Mouse (Mus musculus) thymus, adult 2 months (tissue): Measurements from ENCODE around the gene Pole4. TPM values are rescaled to one million over a fixed set of nuclear protein-coding genes. Genes with fewer than 3 reads are reported as not detected.
"Not testable (repeated sequence)": the region's sequence is repeated elsewhere in the genome, so short reads cannot be mapped to it uniquely, and the experiment has no call there.

Experiments used
- DNase-seq: peaks from one replicate; pipeline ENCODE4 v3.0.0; 2021
- H3K27ac ChIP-seq: fragments of 200-500 bp; 2 replicates; pipeline ENCODE4 v1.5.1; 2012; ENCODE audit warnings: low read length, control low read depth; ENCODE audit not compliant: control insufficient read depth, insufficient read depth
- H3K27me3 ChIP-seq: fragments of 200-500 bp; 2 replicates; pipeline ENCODE4 v1.6.1; 2012; ENCODE audit warnings: mild to moderate bottlenecking, low read length, moderate library complexity, mixed read lengths; ENCODE audit not compliant: control insufficient read depth, insufficient read depth
- H3K36me3 ChIP-seq: fragments of 200-500 bp; 2 replicates; pipeline ENCODE4 v1.6.1; 2012; ENCODE audit warnings: mild to moderate bottlenecking, low read length, moderate library complexity; ENCODE audit not compliant: control insufficient read depth, insufficient read depth
- H3K4me1 ChIP-seq: fragments of 200-500 bp; replicated peaks from 2 replicates; pipeline ENCODE4 v1.6.1; 2012; ENCODE audit warnings: low read length; ENCODE audit not compliant: control insufficient read depth, insufficient read depth
- H3K4me3 ChIP-seq: fragments of 200-500 bp; 2 replicates; pipeline ENCODE4 v1.5.1; 2012; ENCODE audit warnings: mild to moderate bottlenecking, low read length, control low read depth, moderate library complexity; ENCODE audit not compliant: control insufficient read depth, insufficient read depth
- CTCF ChIP-seq: fragments of 200-500 bp; IDR thresholded peaks from 2 replicates; pipeline ENCODE4 v1.5.1; 2012; ENCODE audit warnings: mild to moderate bottlenecking, control low read depth, low read length, moderate library complexity, borderline replicate concordance; ENCODE audit not compliant: control insufficient read depth, poor library complexity, insufficient read depth; ENCODE audit errors: extremely low read depth
- POLR2A ChIP-seq: fragments of 200-500 bp; IDR thresholded peaks from 2 replicates; pipeline ENCODE4 v1.6.1; 2012; ENCODE audit warnings: mild to moderate bottlenecking, low read length, control low read depth, moderate library complexity; ENCODE audit not compliant: control insufficient read depth, poor library complexity, insufficient read depth; ENCODE audit errors: extremely low read depth
- WGBS: fragments of 180-500 bp; shearing (Covaris S2); methylation state at CpG from one replicate; pipeline ENCODE4 v1.1.7; 2018; 5-methylcytosine and 5-hydroxymethylcytosine counted together
- polyA plus RNA-seq: library from polyadenylated mRNA; depleted of rRNA; stranded (reverse); fragments of >200 nt; gene quantifications from 2 replicates; pipeline ENCODE4 v1.2.3, GENCODE M21; 2012

Pole4 gene
- polyA plus RNA-seq, 1 experiment, result 20.4 TPM

GRCm38 (mm10) chr6:82649096-82649495 lies 56.1 kb downstream of the Pole4 start:
- no peaks in the 10 kb centered on the region for H3K27me3 ChIP-seq
- DNase-seq, result no peak
- TF ChIP-seq CTCF (no peak), POLR2A (no peak)
- H3K4me3 ChIP-seq, result no peak overlapping the region
- H3K36me3 ChIP-seq, result no peaks in the 10 kb centered on the region
- H3K27ac ChIP-seq, result no peak overlapping the region
- WGBS, result 97% methylated on average over 2 of the region's 2 CpGs
- H3K4me1 ChIP-seq, result peaks cover 2% of the 10 kb centered on the region; the same call in 1 of the 2 replicates

DNA sequence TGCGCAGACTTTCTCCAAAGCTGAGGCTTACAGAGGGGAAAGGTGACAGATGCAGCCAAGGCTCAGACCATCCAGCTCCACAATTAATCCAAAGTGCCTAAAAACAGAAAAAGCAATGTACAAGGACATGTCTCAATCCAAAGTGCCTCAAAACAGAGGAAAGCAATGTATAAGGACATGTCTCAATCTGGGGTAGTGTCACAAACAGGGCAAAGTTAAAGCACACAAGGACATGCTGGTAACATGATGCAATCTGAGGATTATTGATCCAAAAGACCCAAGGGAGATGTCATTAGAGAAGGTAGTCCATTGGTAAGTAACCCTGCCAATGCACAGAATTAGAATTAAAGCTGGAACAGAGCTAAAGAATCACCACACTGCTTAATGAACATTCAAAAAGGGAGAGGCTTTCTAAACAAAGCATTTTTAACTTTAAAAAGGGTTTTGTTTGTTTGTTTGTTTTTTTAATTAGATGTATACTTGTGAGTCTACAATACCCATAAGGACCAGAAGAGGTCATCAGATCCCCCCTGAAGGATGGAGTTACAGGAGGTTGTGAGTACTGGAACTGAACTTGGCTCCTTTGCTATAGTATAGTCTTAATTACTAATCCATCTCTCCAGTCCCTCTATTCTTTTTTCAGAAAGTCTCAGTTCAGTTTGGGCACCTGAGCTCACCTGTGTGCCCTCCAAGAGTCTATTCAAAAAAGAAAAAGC lies 57.1 kb downstream of the Pole4 start:
- Histone ChIP-seq H3K4me3 (no peak overlapping the region), H3K27ac (no peak overlapping the region), H3K27me3 (no peaks in the 10 kb centered on the region), H3K4me1 (peaks cover 2% of the 10 kb centered on the region; the same call in 1 of the 2 replicates), H3K36me3 (no peaks in the 10 kb centered on the region)
- 100% methylated on average over 1 of the region's 1 CpGs for WGBS
- no peak for DNase-seq
- no peak for TF ChIP-seq CTCF
- no peak for TF ChIP-seq POLR2A

DNA sequence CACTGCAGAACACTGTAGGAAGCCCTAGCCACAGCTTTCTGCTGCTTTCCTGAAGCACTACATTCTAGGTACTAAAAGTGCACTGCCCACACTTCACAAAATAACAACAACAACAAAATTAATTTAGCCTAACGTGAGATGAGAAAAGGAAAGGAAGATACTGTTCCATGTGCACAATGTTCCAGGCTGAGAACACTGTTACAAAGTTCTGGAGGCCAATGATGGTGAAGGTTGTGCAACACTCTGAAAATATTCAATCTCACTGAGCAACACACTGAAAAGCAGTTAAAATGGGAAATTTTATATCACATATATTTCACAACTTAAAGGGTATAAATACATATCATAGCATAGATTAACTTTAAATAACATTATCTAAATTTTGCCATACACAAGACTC lies 58.2 kb downstream of the Pole4 start:
- no peak for DNase-seq
- WGBS, result 100% methylated on average over 1 of the region's 1 CpGs
- Histone ChIP-seq H3K4me1 (peaks cover 2% of the 10 kb centered on the region; the same call in 1 of the 2 replicates), H3K27ac (no peak overlapping the region), H3K4me3 (no peak overlapping the region), H3K36me3 (no peaks in the 10 kb centered on the region), H3K27me3 (no peaks in the 10 kb centered on the region)
- TF ChIP-seq POLR2A (no peak), CTCF (no peak)

DNA sequence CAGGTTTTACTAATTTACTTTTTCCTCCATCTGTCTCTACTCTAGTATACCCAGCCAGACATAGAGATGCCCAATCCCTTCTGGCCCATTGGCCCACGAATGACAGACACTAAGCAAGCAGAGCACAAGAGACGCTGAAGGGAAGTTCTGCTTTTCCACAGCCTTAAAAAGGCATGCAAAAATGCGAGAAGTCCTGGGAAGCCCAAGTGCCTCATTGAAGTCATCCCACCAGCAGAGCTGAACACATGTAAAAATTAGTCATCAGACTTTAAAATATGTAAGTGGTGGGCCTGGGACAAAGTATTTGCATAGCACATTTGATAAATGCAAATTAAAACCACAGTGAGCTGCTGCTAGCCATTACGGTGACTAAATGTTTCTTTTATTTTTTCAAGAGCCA lies 65.1 kb downstream of the Pole4 start:
- H3K36me3 ChIP-seq, result no peaks in the 10 kb centered on the region
- no peak overlapping the region for H3K27ac ChIP-seq
- DNase-seq, result no peak
- TF ChIP-seq POLR2A (no peak), CTCF (no peak)
- no peak overlapping the region for H3K4me3 ChIP-seq
- no peaks in the 10 kb centered on the region for H3K27me3 ChIP-seq
- 87% methylated on average over 4 of the region's 4 CpGs for WGBS
- H3K4me1 ChIP-seq, result no peaks in the 10 kb centered on the region

DNA sequence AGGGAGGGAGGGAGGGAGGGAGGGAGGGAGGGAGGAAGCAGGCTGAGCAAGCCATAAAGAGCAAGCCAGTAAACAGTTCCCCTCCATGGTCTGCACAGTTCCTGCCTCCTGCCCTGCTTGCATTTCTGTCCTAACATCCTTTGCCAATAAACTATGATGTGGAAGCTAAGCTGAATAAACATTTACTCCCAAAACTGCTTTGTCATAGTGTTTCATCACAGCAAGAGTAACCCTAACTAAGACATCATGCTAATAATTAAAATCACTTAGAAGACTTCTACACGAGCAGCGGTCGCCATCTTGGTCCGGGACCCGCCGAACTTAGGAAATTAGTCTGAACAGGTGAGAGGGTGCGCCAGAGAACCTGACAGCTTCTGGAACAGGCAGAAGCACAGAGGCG lies 79.8 kb downstream of the Pole4 start:
- not testable (repeated sequence) for H3K4me3 ChIP-seq, DNase-seq, H3K4me1 ChIP-seq, H3K36me3 ChIP-seq, H3K27me3 ChIP-seq, H3K27ac ChIP-seq
- 99% methylated on average over 7 of the region's 8 CpGs for WGBS

GRCm38 (mm10) chr6:82613201-82613600 lies 92.0 kb downstream of the Pole4 start:
- Histone ChIP-seq H3K4me1 (no peaks in the 10 kb centered on the region), H3K36me3 (no peaks in the 10 kb centered on the region), H3K27me3 (no peaks in the 10 kb centered on the region), H3K4me3 (no peak overlapping the region), H3K27ac (no peak overlapping the region)
- DNase-seq, result no peak
- TF ChIP-seq CTCF, result no peak
- no peak for TF ChIP-seq POLR2A
- WGBS, result 84% methylated on average over 4 of the region's 4 CpGs

DNA sequence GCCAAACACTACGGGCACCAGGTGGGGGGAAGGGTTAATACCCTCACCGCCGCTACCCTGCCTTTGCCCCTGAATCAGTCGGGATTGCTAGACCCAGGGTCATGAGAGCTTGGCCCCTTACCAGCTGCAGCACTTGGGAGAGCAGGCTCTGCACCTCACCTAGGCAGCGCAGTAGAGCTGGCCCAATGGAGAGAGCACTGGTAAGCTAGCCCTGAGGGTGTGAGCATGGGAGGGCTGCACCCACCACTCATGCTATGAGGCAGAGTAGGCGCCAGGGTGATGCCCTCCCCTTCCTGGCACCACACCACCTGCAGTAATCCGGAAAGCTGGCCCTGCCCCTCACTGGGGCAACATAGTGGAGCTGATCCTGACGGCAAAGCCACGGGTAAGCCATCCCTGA lies 94.1 kb downstream of the Pole4 start:
- no peak overlapping the region for H3K27ac ChIP-seq
- no peaks in the 10 kb centered on the region for H3K4me1 ChIP-seq
- no peaks in the 10 kb centered on the region for H3K36me3 ChIP-seq
- no peak overlapping the region for H3K4me3 ChIP-seq
- no peaks in the 10 kb centered on the region for H3K27me3 ChIP-seq
- 91% methylated on average over 9 of the region's 9 CpGs for whole genome bisulfite sequencing
- TF ChIP-seq POLR2A, result no peak
- TF ChIP-seq CTCF, result no peak
- DNase-seq, result no peak
